ENCODE assay signal across 12 mouse cellular contexts in genomic region chr1:62720176-62720575, GRCm38 (mm10). TPM values are rescaled to one million over a fixed set of nuclear protein-coding genes. Genes with fewer than 3 reads are reported as not detected.
DNase-seq lines count a peak whose midpoint lies in the region; ATAC-seq lines count a peak whose summit lies in the region.
"Had no signal": no experiment of that assay in that cellular context is flagged by ENCODE, and none has a peak within 500 bp of the region (broad histone marks: within the 10 kb centered on the region; RNA-seq: fewer than 3 reads in every experiment).

No protein-coding gene starts in this region.

- peaks cover 27% of the 10 kb centered on the region for H3K4me1 ChIP-seq in heart, embryonic 11.5 days (ENCODE audit: control insufficient read depth, insufficient read depth, low read length)
- H3K4me1 ChIP-seq in liver, embryonic 13.5 days (replicated peaks), result 0 out of 2 replicates have a peak, but pooled peaks cover 2% of the 10 kb centered on the region
- peaks cover 21% of the 10 kb centered on the region for H3K4me1 ChIP-seq in midbrain, embryonic 15.5 days

- WGBS in heart, embryonic 11.5 days (ENCODE audit: insufficient replicate concordance), result 64% methylated on average over 3 of the region's 3 CpGs
- WGBS in liver, embryonic 13.5 days (ENCODE audit: insufficient replicate concordance), result 52% methylated on average over 3 of the region's 3 CpGs
- 69% methylated on average over 3 of the region's 3 CpGs for WGBS in midbrain, embryonic 15.5 days

- H3K4me2 ChIP-seq in heart, embryonic 11.5 days, result no peak overlapping the region
- no peak overlapping the region for H3K4me2 ChIP-seq in liver, embryonic 13.5 days
- no peak overlapping the region for H3K4me2 ChIP-seq in midbrain, embryonic 15.5 days
- H3K4me2 ChIP-seq: liver, embryonic 15.5 days had no signal

- DNase-seq in heart, adult 11 months, result peak; percentile 95
- peak; percentile 59 for DNase-seq in layer of hippocampus, adult 9-11 months
- no peak for DNase-seq in layer of hippocampus, postnatal 10 days (ENCODE audit: low spot score in 2 of 2)
- peak; percentile 60 for DNase-seq in brain, adult 2 months (ENCODE audit: low read depth, low spot score)
- DNase-seq in liver, embryonic 13.5 days, result no peak
- no peak for DNase-seq in cerebellum, adult 9-10 months
- DNase-seq: adrenal gland, adult 2 months; heart, postnatal 10 days; kidney, adult 18-20 months had no signal

- ATAC-seq in heart, embryonic 11.5 days (replicated peaks; ENCODE audit: insufficient number of reproducible peaks, low FRiP score, low TSS enrichment), result no peak
- no peak for ATAC-seq in liver, embryonic 13.5 days (ENCODE audit: low read depth)
- ATAC-seq in midbrain, embryonic 15.5 days (replicated peaks), result no peak

- no peak overlapping the region for H3K27ac ChIP-seq in heart, embryonic 11.5 days (ENCODE audit: low read depth, low read length)
- H3K27ac ChIP-seq in liver, embryonic 13.5 days, result peak overlapping the region; percentile 4; the same call in 1 of the 2 replicates
- no peak overlapping the region for H3K27ac ChIP-seq in midbrain, embryonic 15.5 days
- H3K27ac ChIP-seq: liver, embryonic 15.5 days had no signal

- no peaks in the 10 kb centered on the region for H3K27me3 ChIP-seq in heart, embryonic 11.5 days (ENCODE audit: control insufficient read depth, insufficient read depth, low read length)
- 0 out of 2 replicates have a peak, but pooled peaks cover 3% of the 10 kb centered on the region for H3K27me3 ChIP-seq in liver, embryonic 13.5 days
- H3K27me3 ChIP-seq in midbrain, embryonic 15.5 days (replicated peaks), result 0 out of 2 replicates have a peak, but pooled peaks cover 3% of the 10 kb centered on the region
- H3K27me3 ChIP-seq: liver, embryonic 15.5 days had no signal

- H3K9me3 ChIP-seq in heart, embryonic 11.5 days (replicated peaks; ENCODE audit: control insufficient read depth, low read length), result no peaks in the 10 kb centered on the region
- H3K9me3 ChIP-seq in liver, embryonic 13.5 days (replicated peaks), result no peaks in the 10 kb centered on the region
- H3K9me3 ChIP-seq in midbrain, embryonic 15.5 days, result no peaks in the 10 kb centered on the region
- H3K9me3 ChIP-seq: liver, embryonic 15.5 days had no signal

- no peaks in the 10 kb centered on the region for H3K36me3 ChIP-seq in heart, embryonic 11.5 days (ENCODE audit: control insufficient read depth, insufficient read depth, low read length)
- no peaks in the 10 kb centered on the region for H3K36me3 ChIP-seq in liver, embryonic 13.5 days
- peaks cover 4% of the 10 kb centered on the region for H3K36me3 ChIP-seq in midbrain, embryonic 15.5 days (replicated peaks)
- H3K36me3 ChIP-seq: liver, embryonic 15.5 days had no signal

- no peak overlapping the region for H3K9ac ChIP-seq in heart, embryonic 11.5 days (ENCODE audit: low read depth, low read length)
- no peak overlapping the region for H3K9ac ChIP-seq in liver, embryonic 13.5 days
- H3K9ac ChIP-seq in midbrain, embryonic 15.5 days, result no peak overlapping the region
- H3K9ac ChIP-seq: liver, embryonic 15.5 days had no signal

- no peak overlapping the region for H3K4me3 ChIP-seq in heart, embryonic 11.5 days (ENCODE audit: low read depth, low read length)
- H3K4me3 ChIP-seq in liver, embryonic 13.5 days (replicated peaks), result no peak overlapping the region
- no peak overlapping the region for H3K4me3 ChIP-seq in midbrain, embryonic 15.5 days
- H3K4me3 ChIP-seq: liver, embryonic 15.5 days had no signal

RNA-seq across cellular contexts. Expression of gene Nrp2, which starts 17.1 kb away (rescaled TPM):
- 5.5 and 5.8 TPM in 2 replicates for polyA plus RNA-seq in heart, embryonic 11.5 days (2014; fragmentation: Nextera tagmentation; extraction: Ambion mirVana)
- total RNA-seq in layer of hippocampus, postnatal 10 days (2021), result 100 to 1,000 TPM in 1 of 2 experiments, 10 to 100 TPM in 1; 93.9 to 103 TPM
- polyA plus RNA-seq in liver, embryonic 13.5 days (2015; fragmentation: Nextera tagmentation; extraction: Ambion mirVana), result 0.76 and 1.3 TPM in 2 replicates
- polyA plus RNA-seq in midbrain, embryonic 15.5 days (2015; fragmentation: Nextera tagmentation; extraction: Ambion mirVana), result 24.0 and 25.5 TPM in 2 replicates

Comparison
In these comparisons a context has a peak if more than half of its experiments do, and no peak if none do; other contexts are left out.
1. DNase-seq: peak in heart, adult 11 months (single experiment), layer of hippocampus, adult 9-11 months (single experiment) and brain, adult 2 months (single experiment); none in layer of hippocampus, postnatal 10 days (0 of 2), liver, embryonic 13.5 days (single experiment) and cerebellum, adult 9-10 months (single experiment).